Mouse (Mus musculus) small intestine, adult 2 months (tissue): ENCODE measurements around the gene Il1r1.

Experiments
- CTCF ChIP-seq: fragments of 200-500 bp; IDR thresholded peaks from 2 replicates; pipeline ENCODE4 v1.5.1; 2012; ENCODE audit warnings: low read depth, mild to moderate bottlenecking, control low read depth, inconsistent platforms, low read length, moderate library complexity, mixed read lengths; ENCODE audit not compliant: insufficient replicate concordance, insufficient read length; ENCODE audit errors: extremely low read depth
- POLR2A ChIP-seq: fragments of 200-500 bp; IDR thresholded peaks from 2 replicates; pipeline ENCODE4 v1.6.1; 2012; ENCODE audit warnings: low read depth, mild to moderate bottlenecking, control low read depth, inconsistent platforms, low read length, moderate library complexity

DNA sequence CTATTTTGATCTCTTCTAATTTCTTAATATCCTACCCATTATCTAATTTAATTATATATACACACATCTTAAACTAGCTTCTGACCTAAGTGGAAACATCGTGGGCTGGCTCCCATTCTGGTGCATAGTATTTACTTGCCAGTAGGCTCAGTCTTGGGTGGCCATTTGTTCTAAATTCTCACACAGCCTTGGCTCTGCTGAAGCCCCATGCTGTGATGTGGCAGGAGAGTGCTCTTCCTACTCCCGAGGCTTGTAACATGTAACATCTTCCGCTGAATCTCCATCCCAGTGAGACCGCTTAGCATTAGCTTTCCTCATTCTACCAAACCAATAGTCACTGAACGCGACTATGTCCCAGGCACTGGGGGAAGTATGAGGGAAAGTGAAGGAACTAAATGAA, 43.0 kb downstream of the Il1r1 start:
- no peak for TF ChIP-seq POLR2A
- no peak for TF ChIP-seq CTCF
